Mouse (Mus musculus) thymus, adult 2 months (tissue): ENCODE data around the gene Clmn.

Experiments used
- CTCF ChIP-seq: fragments of 200-500 bp; IDR thresholded peaks from 2 replicates; pipeline ENCODE4 v1.5.1; 2012; ENCODE audit warnings: mild to moderate bottlenecking, control low read depth, low read length, moderate library complexity, borderline replicate concordance; ENCODE audit not compliant: control insufficient read depth, poor library complexity, insufficient read depth; ENCODE audit errors: extremely low read depth
- POLR2A ChIP-seq: fragments of 200-500 bp; IDR thresholded peaks from 2 replicates; pipeline ENCODE4 v1.6.1; 2012; ENCODE audit warnings: mild to moderate bottlenecking, low read length, control low read depth, moderate library complexity; ENCODE audit not compliant: control insufficient read depth, poor library complexity, insufficient read depth; ENCODE audit errors: extremely low read depth

- TF ChIP-seq CTCF: no peak
- no peak for TF ChIP-seq POLR2A
Observed at GRCm38 (mm10) chr12:104731782-104732181, 133.1 kb downstream of the Clmn start.
